Mouse (Mus musculus): ENCODE results near the gene Fam71f1.

Gene Fam71f1

DNA sequence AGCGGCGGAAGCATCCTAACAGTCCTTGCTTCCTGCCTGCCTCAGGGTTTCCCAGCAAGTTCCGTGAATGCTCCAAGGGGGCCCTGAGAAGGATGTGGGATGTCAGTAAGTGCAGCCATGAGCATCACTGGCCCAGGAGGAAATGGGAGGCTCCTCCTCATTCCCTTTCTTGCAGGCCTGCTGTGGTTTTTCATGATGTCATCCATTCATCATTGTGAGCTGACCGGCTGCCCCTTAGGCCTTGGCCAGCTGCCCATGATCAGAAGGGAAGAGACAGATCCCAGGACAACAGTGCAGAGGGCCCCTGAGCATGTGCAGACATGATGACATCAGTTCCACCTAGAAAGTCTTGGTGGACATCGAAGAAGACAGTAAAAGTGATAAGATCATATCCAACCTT is at the start of gene Fam71f1:
Fam71f1 (plus strand) TSS at position 262 of the 400 bp plus-strand sequence.
- no peak for DNase-seq

DNA sequence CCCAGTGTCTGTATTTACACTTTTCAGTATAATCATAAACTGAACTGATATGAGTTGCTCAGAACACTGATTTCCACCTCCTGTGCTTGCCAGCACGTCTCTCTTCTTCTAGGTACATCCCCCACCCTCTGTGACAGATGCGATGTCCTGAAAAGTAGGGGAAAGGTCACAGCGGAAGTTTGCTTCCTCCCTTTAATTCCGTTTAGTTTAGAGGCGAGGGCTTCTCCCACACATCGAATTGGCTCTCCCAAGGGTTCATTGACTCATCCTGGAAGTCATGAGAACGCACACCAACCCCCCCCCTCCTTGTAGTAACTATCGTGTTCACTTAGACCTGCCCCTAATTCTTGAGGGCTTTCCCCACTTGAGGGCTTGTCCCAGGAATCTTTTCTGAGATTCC is 48.0 kb upstream of the Fam71f1 start:
- DNase-seq = peak in 1 of 2 experiments; percentile 44

- DNase-seq = peak; percentile 87 to 89
These were observed 46.4 kb upstream of the Fam71f1 start, which contains the start of gene Hilpda for GRCm38 (mm10) chr6:29272312-29273072. Hilpda (plus strand) TSS chr6:29272488.

- no peak for DNase-seq
These were observed 42.2 kb upstream of the Fam71f1 start for GRCm38 (mm10) chr6:29276746-29277145.

- DNase-seq = no peak
These were observed 40.2 kb upstream of the Fam71f1 start for GRCm38 (mm10) chr6:29278513-29279267.

GRCm38 (mm10) chr6:29279293-29279692 is 39.6 kb upstream of the Fam71f1 start, which contains the start of gene Fam71f2:
Fam71f2 (plus strand) TSS chr6:29279593.
- no peak for DNase-seq

GRCm38 (mm10) chr6:29280671-29281070 is 38.3 kb upstream of the Fam71f1 start:
- DNase-seq = no peak

GRCm38 (mm10) chr6:29286870-29287269 is 32.1 kb upstream of the Fam71f1 start:
- DNase-seq = peak in 1 of 2 experiments; percentile 23

DNA sequence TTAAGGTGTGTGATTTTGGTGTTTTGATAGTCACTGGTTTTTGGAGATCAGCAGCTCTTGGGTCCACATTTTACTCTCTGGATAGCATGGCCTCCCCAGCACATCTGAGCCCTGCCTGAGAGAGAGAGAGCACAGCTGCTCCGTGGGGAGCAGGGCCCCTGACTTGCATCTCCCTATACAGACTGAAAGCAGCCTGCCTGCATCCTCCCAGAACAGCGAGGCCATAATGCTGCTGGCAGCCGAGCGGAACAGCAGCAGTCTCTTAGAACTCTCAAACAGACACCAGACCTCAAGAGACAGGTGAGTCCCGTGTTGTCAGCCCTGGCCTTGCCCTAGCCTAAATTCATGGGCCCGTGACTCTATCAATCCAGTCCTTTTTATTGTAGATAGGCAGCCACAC is 31.5 kb upstream of the Fam71f1 start:
- no peak for DNase-seq

DNA sequence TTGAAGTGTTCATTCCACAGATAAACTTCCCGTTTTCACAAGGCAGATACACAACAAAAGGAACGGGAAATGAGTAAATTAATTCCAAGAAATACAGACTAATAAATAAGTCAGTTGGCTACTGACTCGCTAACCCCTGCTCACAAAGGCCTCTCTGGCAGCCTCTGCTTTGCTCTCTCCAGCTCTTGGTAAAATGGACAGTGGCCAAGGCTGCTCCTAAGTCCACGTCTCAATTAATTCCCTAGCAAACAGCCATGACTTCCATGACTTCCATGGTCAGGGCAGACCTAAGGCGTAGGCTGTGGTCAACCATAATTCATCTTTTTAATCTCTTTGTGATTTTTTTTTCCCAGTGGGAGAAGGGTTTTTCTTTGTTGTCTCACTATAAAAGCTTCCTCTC is 31.0 kb upstream of the Fam71f1 start:
- DNase-seq = no peak

DNA sequence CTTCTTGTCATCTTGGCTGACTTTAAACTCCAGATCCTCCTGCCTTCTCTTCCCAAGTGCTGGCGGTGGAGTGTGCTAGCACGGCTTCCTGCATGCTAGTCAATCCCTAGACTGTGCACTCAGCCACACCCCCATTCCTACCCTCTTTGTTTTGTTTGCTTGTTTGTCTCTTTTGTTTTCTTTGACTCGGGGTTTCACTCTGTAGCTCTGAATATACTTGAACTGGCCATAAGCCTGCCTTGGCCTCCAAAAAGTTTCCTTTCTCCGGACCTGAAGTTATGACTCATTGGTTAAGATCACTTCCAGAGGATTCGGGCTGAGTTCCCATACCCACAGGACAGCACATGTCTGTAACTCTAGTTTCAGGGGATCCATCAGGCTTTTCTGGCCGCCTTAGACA is 30.3 kb upstream of the Fam71f1 start:
- DNase-seq = no peak

GRCm38 (mm10) chr6:29299112-29299511 is 19.8 kb upstream of the Fam71f1 start:
- no peak for DNase-seq

DNA sequence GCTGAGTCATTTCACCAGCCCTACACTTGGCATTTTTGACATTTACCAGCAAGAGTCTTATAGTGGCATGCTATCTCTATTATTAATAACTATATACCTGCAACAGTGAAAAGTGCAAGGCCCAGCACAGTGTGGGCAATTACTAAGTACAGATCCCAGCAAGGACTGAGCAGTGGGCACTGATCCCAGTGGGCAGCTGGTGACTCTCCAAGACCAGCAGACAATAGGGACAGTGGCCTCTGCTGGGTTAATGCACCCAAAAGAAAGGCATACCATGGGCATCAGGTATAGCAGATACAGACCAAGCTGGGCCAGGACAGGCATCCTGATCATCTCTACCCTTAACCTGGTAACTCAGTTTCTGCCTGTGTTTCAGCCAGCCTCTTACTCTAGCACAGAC is 15.7 kb upstream of the Fam71f1 start:
- no peak for DNase-seq

DNA sequence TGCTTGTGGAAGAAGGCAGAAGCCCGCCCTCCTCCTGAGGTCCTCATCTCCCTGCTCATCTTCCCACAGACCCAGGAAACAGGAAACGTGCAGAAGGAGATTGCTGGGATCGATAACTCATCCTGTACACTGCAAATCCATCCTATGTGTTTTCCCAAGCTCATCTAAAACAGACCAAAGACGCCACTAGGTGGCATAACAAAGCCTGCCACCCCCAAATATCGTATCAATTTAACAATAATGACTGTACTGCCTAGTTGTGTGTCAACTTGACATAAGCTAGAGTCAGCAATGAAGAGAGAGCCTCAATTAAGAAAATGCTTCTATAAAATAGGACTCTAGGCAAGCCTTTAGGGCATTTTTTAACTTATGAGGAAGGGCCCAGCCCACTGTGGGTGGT is 15.2 kb upstream of the Fam71f1 start:
- no peak for DNase-seq

- no peak for DNase-seq
These were observed 13.5 kb upstream of the Fam71f1 start for GRCm38 (mm10) chr6:29305462-29305861.

DNA sequence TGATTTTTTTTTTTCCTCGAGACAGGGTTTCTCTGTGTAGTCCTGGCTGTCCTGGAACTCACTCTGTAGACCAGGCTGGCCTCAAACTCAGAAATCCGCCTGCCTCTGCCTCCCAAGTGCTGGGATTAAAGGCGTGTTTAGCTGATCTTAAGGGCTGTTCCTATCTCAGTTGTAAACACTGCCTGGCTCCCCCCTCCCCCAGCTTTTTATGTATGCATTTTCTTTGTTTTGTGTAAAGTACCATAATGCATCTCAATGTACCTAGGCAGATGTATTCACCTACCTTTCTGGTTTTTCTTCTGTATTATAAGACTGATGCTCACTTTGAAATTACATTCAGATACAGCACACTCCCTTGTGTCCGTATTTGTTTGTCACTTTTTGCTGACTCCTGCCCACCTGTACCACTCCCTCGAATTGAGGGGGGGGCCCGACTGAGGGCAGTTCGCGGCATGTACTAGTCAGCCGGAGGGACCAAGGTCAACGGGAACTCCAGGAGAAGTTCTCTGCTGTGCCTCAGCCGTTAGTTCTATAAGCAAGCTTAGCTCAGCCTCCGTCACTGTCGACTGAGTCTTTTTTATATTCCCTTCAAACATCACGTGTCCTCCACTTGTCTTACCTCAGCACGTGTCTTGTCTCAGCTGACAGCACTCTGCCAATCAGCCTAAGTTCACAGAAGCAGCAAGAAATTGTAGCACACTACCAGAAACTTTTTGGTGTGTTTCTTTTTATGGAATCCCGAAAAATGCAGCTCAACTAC is 9.9 kb upstream of the Fam71f1 start:
- no peak for DNase-seq

DNA sequence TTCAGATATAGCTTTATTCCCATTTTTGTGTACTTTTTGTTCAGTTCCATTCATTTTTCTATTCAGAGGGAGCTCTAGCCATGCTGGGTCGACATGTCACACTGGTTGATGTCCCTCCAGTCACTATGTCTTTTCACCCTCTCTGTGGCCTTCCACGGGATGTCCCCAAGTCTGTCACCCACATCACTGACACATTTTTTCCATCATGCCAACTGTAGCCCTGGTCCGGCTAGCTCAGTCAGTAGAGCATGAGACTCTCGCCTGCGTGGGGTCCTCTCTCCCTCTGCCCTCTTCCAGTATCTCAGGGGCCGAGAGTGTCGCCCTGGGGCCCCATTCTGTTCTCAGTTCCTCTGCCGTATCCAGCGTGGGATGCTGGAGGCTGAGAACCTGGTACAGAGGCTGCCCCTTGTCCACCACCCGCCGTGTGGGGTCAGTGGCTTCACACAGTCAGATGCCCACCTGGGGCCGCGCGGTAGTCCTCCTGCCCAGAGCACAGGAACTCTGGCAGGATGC is 5.2 kb upstream of the Fam71f1 start:
- no peak for DNase-seq

DNA sequence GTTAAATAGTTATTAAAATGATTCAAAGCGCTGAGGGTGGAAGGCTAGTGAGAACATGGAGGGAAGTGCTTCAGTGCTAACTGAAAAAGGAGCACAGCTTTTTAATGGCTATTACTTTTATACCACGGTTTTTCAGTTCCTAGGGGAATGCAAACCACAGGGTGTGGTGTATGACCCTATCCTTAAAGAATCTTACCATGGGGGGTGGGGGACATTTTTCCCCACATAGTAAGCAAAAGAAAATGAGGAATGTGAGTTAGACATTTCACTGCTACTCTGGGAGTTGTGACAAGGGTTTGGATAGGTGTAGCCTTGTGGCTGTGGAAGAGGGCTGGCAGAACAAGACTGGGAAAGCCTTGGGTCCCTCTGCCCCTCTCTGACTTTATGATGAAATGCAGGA is 1.7 kb upstream of the Fam71f1 start:
- no peak for DNase-seq

DNA sequence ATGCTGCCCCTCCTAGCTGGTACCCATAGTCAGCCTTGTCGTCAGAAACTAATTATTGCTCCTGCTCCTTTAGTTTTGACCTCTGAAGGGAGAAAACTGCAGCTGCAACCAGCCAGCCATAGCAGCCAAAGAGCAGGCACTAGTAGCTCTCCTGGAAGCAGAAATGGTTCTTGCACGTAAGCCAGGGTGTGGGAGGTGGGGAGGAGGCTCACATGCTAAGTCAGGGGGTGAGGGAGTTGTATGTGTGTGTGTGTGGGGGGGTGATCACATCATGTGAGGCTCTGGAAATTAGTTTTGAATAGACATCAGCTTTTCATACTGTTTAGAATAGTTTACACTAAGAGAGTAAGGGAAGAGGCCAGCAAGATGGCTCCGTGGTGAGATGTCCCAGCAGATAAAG is 999 bp upstream of the Fam71f1 start:
- DNase-seq = no peak

DNA sequence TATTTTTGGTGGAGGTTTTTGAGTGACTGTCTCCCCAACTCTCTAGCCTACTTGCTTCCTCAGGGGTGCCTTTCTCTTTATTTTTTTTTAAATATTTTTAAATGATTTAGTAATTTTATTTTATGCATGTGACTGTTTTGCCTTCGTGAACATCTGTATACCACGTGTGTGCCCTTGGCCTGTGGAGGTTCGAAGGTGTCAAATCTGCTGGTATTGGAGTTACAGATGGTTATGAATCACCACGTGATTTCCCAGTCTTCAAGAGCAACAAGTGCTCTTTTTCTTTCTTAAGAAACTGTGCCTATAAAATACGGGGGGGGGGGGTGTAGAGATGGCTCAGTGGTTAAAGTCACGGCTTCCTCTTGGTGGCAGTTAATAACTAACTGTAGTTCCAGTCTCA is 2.6 kb downstream of the Fam71f1 start:
- no peak for DNase-seq

DNA sequence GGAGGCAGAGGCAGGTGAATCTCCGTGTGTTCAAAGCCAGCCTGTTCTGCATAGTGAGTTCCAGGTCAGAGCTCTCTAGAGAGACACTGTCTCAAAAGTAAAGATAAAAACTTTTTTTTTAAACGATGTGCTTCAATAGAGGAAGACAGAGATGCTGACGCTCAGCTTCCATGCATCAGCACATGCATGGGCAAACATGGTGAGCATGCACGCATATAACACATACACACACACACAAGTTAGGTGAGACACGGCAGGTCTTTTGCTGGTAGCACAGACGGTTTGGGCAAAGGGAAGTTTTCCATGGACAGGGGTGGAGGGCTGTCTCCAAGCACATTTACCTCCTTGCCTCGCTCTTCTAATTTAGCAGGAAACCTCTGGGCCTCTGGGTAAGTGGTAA is 3.2 kb downstream of the Fam71f1 start:
- DNase-seq = no peak

DNA sequence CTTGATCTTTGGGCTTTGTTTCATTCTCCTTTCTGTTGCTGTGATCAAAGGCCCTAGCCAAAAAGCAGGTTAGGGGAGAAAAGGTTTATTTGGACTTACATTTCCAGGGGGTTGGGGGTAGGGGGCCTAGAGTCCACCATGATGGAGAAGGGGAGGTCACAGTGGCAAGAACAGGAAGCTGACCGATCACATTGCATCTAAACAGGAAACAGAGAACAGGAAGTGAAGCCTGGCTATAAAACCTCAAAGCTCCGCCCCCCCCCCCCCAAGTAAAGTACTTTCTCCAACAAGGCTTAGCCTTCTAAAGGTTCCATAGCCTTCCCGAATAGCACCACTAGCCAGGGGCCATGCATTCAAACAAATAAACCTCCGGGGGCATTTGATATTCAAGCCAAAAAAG is 3.8 kb downstream of the Fam71f1 start:
- no peak for DNase-seq

DNA sequence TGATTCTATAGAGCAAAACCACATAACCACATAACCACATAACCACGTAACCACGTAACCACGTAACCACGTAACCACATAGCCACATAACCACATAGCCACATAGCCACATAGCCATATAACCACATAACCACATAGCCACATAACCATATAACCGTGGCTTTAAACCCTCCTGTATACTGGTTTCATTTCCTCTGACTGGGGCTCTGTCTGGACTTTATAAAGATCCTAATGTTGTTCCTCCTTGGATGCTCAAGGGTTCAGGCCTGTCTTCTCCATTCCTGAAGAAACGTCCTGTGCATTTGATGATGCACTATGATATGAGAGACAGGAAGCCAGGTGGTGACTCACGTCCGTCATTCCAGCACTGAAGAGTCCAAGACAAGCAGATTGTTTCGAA is 8.0 kb downstream of the Fam71f1 start:
- no peak for DNase-seq
